Mouse (Mus musculus) spleen, adult 12 weeks (tissue): Measurements from ENCODE around the gene Arid1a.
A peak's percentile ranks its signal among the peaks of the same experiment; 100 is the strongest.
"Not testable (repeated sequence)": the region's sequence is repeated elsewhere in the genome, so short reads cannot be mapped to it uniquely, and the experiment has no call there.

ENCODE experiments used
- DNase-seq: peaks from one replicate; pipeline ENCODE4 v3.0.0; 2022; ENCODE audit warnings: low spot score

Arid1a gene

GRCm38 (mm10) chr4:133674331-133674695 lies 82.3 kb downstream of the Arid1a start:
- no peak for DNase-seq

GRCm38 (mm10) chr4:133673666-133674330 lies 82.8 kb downstream of the Arid1a start:
- no peak for DNase-seq

GRCm38 (mm10) chr4:133672845-133673647 lies 83.5 kb downstream of the Arid1a start:
- peak; percentile 33 for DNase-seq

- peak; percentile 94 for DNase-seq
Measured at GRCm38 (mm10) chr4:133671881-133672844, 84.4 kb downstream of the Arid1a start, which contains the start of gene Pigv. Pigv (minus strand) TSS chr4:133672647.

GRCm38 (mm10) chr4:133671184-133671880 lies 85.2 kb downstream of the Arid1a start:
- DNase-seq, result peak; percentile 66

- DNase-seq, result no peak
Measured at GRCm38 (mm10) chr4:133669652-133670210, 86.8 kb downstream of the Arid1a start.

- DNase-seq, result no peak
Measured at GRCm38 (mm10) chr4:133668537-133668936, 88.0 kb downstream of the Arid1a start.

GRCm38 (mm10) chr4:133666199-133666598 lies 90.4 kb downstream of the Arid1a start:
- DNase-seq, result no peak

GRCm38 (mm10) chr4:133665118-133665517 lies 91.5 kb downstream of the Arid1a start:
- no peak for DNase-seq

- DNase-seq, result no peak
Measured at GRCm38 (mm10) chr4:133662945-133663344, 93.6 kb downstream of the Arid1a start.

GRCm38 (mm10) chr4:133662421-133662820 lies 94.1 kb downstream of the Arid1a start:
- no peak for DNase-seq

- DNase-seq, result no peak
Measured at GRCm38 (mm10) chr4:133660193-133661155, 96.1 kb downstream of the Arid1a start.

GRCm38 (mm10) chr4:133659497-133660192 lies 96.9 kb downstream of the Arid1a start:
- DNase-seq, result no peak

GRCm38 (mm10) chr4:133658729-133659128 lies 97.8 kb downstream of the Arid1a start:
- DNase-seq, result no peak

- no peak for DNase-seq
Measured at GRCm38 (mm10) chr4:133657829-133658458, 98.6 kb downstream of the Arid1a start.

- DNase-seq, result no peak
Measured at GRCm38 (mm10) chr4:133656997-133657396, 99.6 kb downstream of the Arid1a start.

GRCm38 (mm10) chr4:133656294-133656693 lies 100.3 kb downstream of the Arid1a start:
- DNase-seq, result no peak

- not testable (repeated sequence) for DNase-seq
Measured at GRCm38 (mm10) chr4:133654070-133654469, 102.5 kb downstream of the Arid1a start.

GRCm38 (mm10) chr4:133652746-133653145 lies 103.8 kb downstream of the Arid1a start:
- no peak for DNase-seq
